Mouse (Mus musculus): ENCODE measurements around the gene Baz2b. TPM values are rescaled to one million over a fixed set of nuclear protein-coding genes. Genes with fewer than 3 reads are reported as not detected.

Gene Baz2b
- polyA plus RNA-seq, 1 experiment from 2014 or later: 15.2 TPM

GRCm38 (mm10) chr2:60205795-60206194, 3.8 kb downstream of the Baz2b start:
- no peak overlapping the region for H3K4me2 ChIP-seq (ENCODE audit: low read depth, low read length)
- H3K36me3 ChIP-seq (ENCODE audit: control insufficient read depth, insufficient read depth): peaks cover 7% of the 10 kb centered on the region
- H3K9ac ChIP-seq (ENCODE audit: low read depth, low read length): no peak overlapping the region
- no peak overlapping the region for H3K4me3 ChIP-seq (ENCODE audit: low read depth, low read length)
- no peaks in the 10 kb centered on the region for H3K9me3 ChIP-seq (replicated peaks; ENCODE audit: control insufficient read depth, low read length)
- 66% methylated on average over 6 of the region's 6 CpGs for WGBS (ENCODE audit: insufficient replicate concordance)
- H3K27me3 ChIP-seq (ENCODE audit: control insufficient read depth, insufficient read depth, low read depth, low read length): no peaks in the 10 kb centered on the region
- H3K27ac ChIP-seq (ENCODE audit: low read length): no peak overlapping the region
- H3K4me1 ChIP-seq (ENCODE audit: control insufficient read depth, low read depth, low read length): peaks cover 17% of the 10 kb centered on the region
- no peak for ATAC-seq (ENCODE audit: low read depth)

GRCm38 (mm10) chr2:60204162-60204561, 5.5 kb downstream of the Baz2b start:
- H3K4me3 ChIP-seq (ENCODE audit: low read depth, low read length): no peak overlapping the region
- H3K36me3 ChIP-seq (ENCODE audit: control insufficient read depth, insufficient read depth): peaks cover 7% of the 10 kb centered on the region
- H3K9me3 ChIP-seq (replicated peaks; ENCODE audit: control insufficient read depth, low read length): no peaks in the 10 kb centered on the region
- 30% methylated on average over 6 of the region's 6 CpGs for WGBS (ENCODE audit: insufficient replicate concordance)
- H3K9ac ChIP-seq (ENCODE audit: low read depth, low read length): no peak overlapping the region
- H3K27ac ChIP-seq (ENCODE audit: low read length): no peak overlapping the region
- no peak for ATAC-seq (ENCODE audit: low read depth)
- no peak overlapping the region for H3K4me2 ChIP-seq (ENCODE audit: low read depth, low read length)
- H3K4me1 ChIP-seq (ENCODE audit: control insufficient read depth, low read depth, low read length): peaks cover 14% of the 10 kb centered on the region
- no peaks in the 10 kb centered on the region for H3K27me3 ChIP-seq (ENCODE audit: control insufficient read depth, insufficient read depth, low read depth, low read length)

GRCm38 (mm10) chr2:60203733-60204132, 5.9 kb downstream of the Baz2b start:
- Histone ChIP-seq H3K27ac (ENCODE audit: low read length) (no peak overlapping the region), H3K27me3 (ENCODE audit: control insufficient read depth, insufficient read depth, low read depth, low read length) (no peaks in the 10 kb centered on the region), H3K9me3 (replicated peaks; ENCODE audit: control insufficient read depth, low read length) (no peaks in the 10 kb centered on the region), H3K4me2 (ENCODE audit: low read depth, low read length) (no peak overlapping the region), H3K4me1 (ENCODE audit: control insufficient read depth, low read depth, low read length) (peaks cover 14% of the 10 kb centered on the region), H3K4me3 (ENCODE audit: low read depth, low read length) (no peak overlapping the region), H3K9ac (ENCODE audit: low read depth, low read length) (no peak overlapping the region), H3K36me3 (ENCODE audit: control insufficient read depth, insufficient read depth) (peaks cover 7% of the 10 kb centered on the region)
- WGBS (ENCODE audit: insufficient replicate concordance): 76% methylated on average over 4 of the region's 4 CpGs
- ATAC-seq (ENCODE audit: low read depth): no peak

- Histone ChIP-seq H3K27me3 (ENCODE audit: control insufficient read depth, insufficient read depth, low read depth, low read length) (no peaks in the 10 kb centered on the region), H3K9ac (ENCODE audit: low read depth, low read length) (no peak overlapping the region), H3K9me3 (replicated peaks; ENCODE audit: control insufficient read depth, low read length) (no peaks in the 10 kb centered on the region), H3K4me3 (ENCODE audit: low read depth, low read length) (no peak overlapping the region), H3K4me1 (ENCODE audit: control insufficient read depth, low read depth, low read length) (peaks cover 10% of the 10 kb centered on the region), H3K27ac (ENCODE audit: low read length) (no peak overlapping the region), H3K36me3 (ENCODE audit: control insufficient read depth, insufficient read depth) (peaks cover 7% of the 10 kb centered on the region), H3K4me2 (ENCODE audit: low read depth, low read length) (no peak overlapping the region)
- ATAC-seq (ENCODE audit: low read depth): no peak
- WGBS (ENCODE audit: insufficient replicate concordance): 46% methylated on average over 8 of the region's 8 CpGs
Measured at GRCm38 (mm10) chr2:60202900-60203530, 6.6 kb downstream of the Baz2b start.

- no peaks in the 10 kb centered on the region for H3K9me3 ChIP-seq (replicated peaks; ENCODE audit: control insufficient read depth, low read length)
- no peak for ATAC-seq (ENCODE audit: low read depth)
- no peak overlapping the region for H3K27ac ChIP-seq (ENCODE audit: low read length)
- H3K4me2 ChIP-seq (ENCODE audit: low read depth, low read length): no peak overlapping the region
- no peaks in the 10 kb centered on the region for H3K27me3 ChIP-seq (ENCODE audit: control insufficient read depth, insufficient read depth, low read depth, low read length)
- peaks cover 6% of the 10 kb centered on the region for H3K4me1 ChIP-seq (ENCODE audit: control insufficient read depth, low read depth, low read length)
- 61% methylated on average over 8 of the region's 8 CpGs for WGBS (ENCODE audit: insufficient replicate concordance)
- no peak overlapping the region for H3K4me3 ChIP-seq (ENCODE audit: low read depth, low read length)
- peaks cover 3% of the 10 kb centered on the region; the same call in 1 of the 2 replicates for H3K36me3 ChIP-seq (ENCODE audit: control insufficient read depth, insufficient read depth)
- H3K9ac ChIP-seq (ENCODE audit: low read depth, low read length): no peak overlapping the region
Measured at GRCm38 (mm10) chr2:60200667-60201066, 9.0 kb downstream of the Baz2b start.

GRCm38 (mm10) chr2:60200051-60200562, 9.5 kb downstream of the Baz2b start:
- ATAC-seq (ENCODE audit: low read depth): no peak
- H3K27ac ChIP-seq (ENCODE audit: low read length): no peak overlapping the region
- peaks cover 6% of the 10 kb centered on the region for H3K4me1 ChIP-seq (ENCODE audit: control insufficient read depth, low read depth, low read length)
- no peak overlapping the region for H3K9ac ChIP-seq (ENCODE audit: low read depth, low read length)
- WGBS (ENCODE audit: insufficient replicate concordance): 81% methylated on average over 5 of the region's 5 CpGs
- no peaks in the 10 kb centered on the region for H3K9me3 ChIP-seq (replicated peaks; ENCODE audit: control insufficient read depth, low read length)
- no peaks in the 10 kb centered on the region for H3K27me3 ChIP-seq (ENCODE audit: control insufficient read depth, insufficient read depth, low read depth, low read length)
- peaks cover 3% of the 10 kb centered on the region; the same call in 1 of the 2 replicates for H3K36me3 ChIP-seq (ENCODE audit: control insufficient read depth, insufficient read depth)
- no peak overlapping the region for H3K4me3 ChIP-seq (ENCODE audit: low read depth, low read length)
- H3K4me2 ChIP-seq (ENCODE audit: low read depth, low read length): no peak overlapping the region

- Histone ChIP-seq H3K9me3 (replicated peaks; ENCODE audit: control insufficient read depth, low read length) (no peaks in the 10 kb centered on the region), H3K4me1 (ENCODE audit: control insufficient read depth, low read depth, low read length) (no peaks in the 10 kb centered on the region), H3K4me3 (ENCODE audit: low read depth, low read length) (no peak overlapping the region), H3K4me2 (ENCODE audit: low read depth, low read length) (no peak overlapping the region), H3K36me3 (ENCODE audit: control insufficient read depth, insufficient read depth) (no peaks in the 10 kb centered on the region), H3K27me3 (ENCODE audit: control insufficient read depth, insufficient read depth, low read depth, low read length) (no peaks in the 10 kb centered on the region), H3K9ac (ENCODE audit: low read depth, low read length) (no peak overlapping the region), H3K27ac (ENCODE audit: low read length) (no peak overlapping the region)
- no peak for ATAC-seq (ENCODE audit: low read depth)
- 67% methylated on average over 1 of the region's 1 CpGs for WGBS (ENCODE audit: insufficient replicate concordance)
Measured at GRCm38 (mm10) chr2:60196841-60197240, 12.8 kb downstream of the Baz2b start.

GRCm38 (mm10) chr2:60181696-60182095, 27.9 kb downstream of the Baz2b start:
- H3K36me3 ChIP-seq (ENCODE audit: control insufficient read depth, insufficient read depth): no peaks in the 10 kb centered on the region
- no peaks in the 10 kb centered on the region for H3K9me3 ChIP-seq (replicated peaks; ENCODE audit: control insufficient read depth, low read length)
- no peak overlapping the region for H3K4me2 ChIP-seq (ENCODE audit: low read depth, low read length)
- H3K9ac ChIP-seq (ENCODE audit: low read depth, low read length): no peak overlapping the region
- 30% methylated on average over 2 of the region's 2 CpGs for WGBS (ENCODE audit: insufficient replicate concordance)
- H3K27ac ChIP-seq (ENCODE audit: low read length): no peak overlapping the region
- H3K4me1 ChIP-seq (ENCODE audit: control insufficient read depth, low read depth, low read length): no peaks in the 10 kb centered on the region
- no peak for ATAC-seq (ENCODE audit: low read depth)
- no peak overlapping the region for H3K4me3 ChIP-seq (ENCODE audit: low read depth, low read length)
- no peaks in the 10 kb centered on the region for H3K27me3 ChIP-seq (ENCODE audit: control insufficient read depth, insufficient read depth, low read depth, low read length)

GRCm38 (mm10) chr2:60177490-60177889, 32.1 kb downstream of the Baz2b start:
- Histone ChIP-seq H3K4me3 (ENCODE audit: low read depth, low read length) (no peak overlapping the region), H3K9me3 (replicated peaks; ENCODE audit: control insufficient read depth, low read length) (no peaks in the 10 kb centered on the region), H3K27me3 (ENCODE audit: control insufficient read depth, insufficient read depth, low read depth, low read length) (no peaks in the 10 kb centered on the region), H3K27ac (ENCODE audit: low read length) (no peak overlapping the region), H3K4me2 (ENCODE audit: low read depth, low read length) (no peak overlapping the region), H3K4me1 (ENCODE audit: control insufficient read depth, low read depth, low read length) (no peaks in the 10 kb centered on the region), H3K9ac (ENCODE audit: low read depth, low read length) (no peak overlapping the region), H3K36me3 (ENCODE audit: control insufficient read depth, insufficient read depth) (no peaks in the 10 kb centered on the region)
- 70% methylated on average over 3 of the region's 3 CpGs for WGBS (ENCODE audit: insufficient replicate concordance)
- ATAC-seq (ENCODE audit: low read depth): no peak
